Mouse (Mus musculus): ENCODE results near the gene Msrb2.

- TF ChIP-seq CTCF (IDR thresholded peaks at IDR 0.05; ENCODE audit: extremely low read depth, insufficient read depth, insufficient read length, insufficient replicate concordance) (no peak), POLR2A (IDR thresholded peaks at IDR 0.05; ENCODE audit: low read depth, low read length) (no peak)
Observed at GRCm38 (mm10) chr2:19367114-19367513, 4.1 kb upstream of the Msrb2 start.
